Mouse (Mus musculus) mesoderm, embryonic 11.5 days (tissue): ENCODE results near the gene Adgre5.

Experiments used
- DNase-seq: peaks from one replicate; pipeline ENCODE4 v3.0.0-alpha.2; 2012; ENCODE audit warnings: low read depth, low spot score

Adgre5 gene

GRCm38 (mm10) chr8:83754149-83754548, 13.0 kb upstream of the Adgre5 start:
- DNase-seq, result no peak

- no peak for DNase-seq
Measured at GRCm38 (mm10) chr8:83749265-83749664, 8.1 kb upstream of the Adgre5 start.

- peak; percentile 53 for DNase-seq
Measured at GRCm38 (mm10) chr8:83748708-83749107, 7.6 kb upstream of the Adgre5 start.

- DNase-seq, result peak; percentile 51
Measured at GRCm38 (mm10) chr8:83747661-83748346, 6.7 kb upstream of the Adgre5 start.

- DNase-seq, result no peak
Measured at GRCm38 (mm10) chr8:83744070-83744469, 2.9 kb upstream of the Adgre5 start.

- no peak for DNase-seq
Measured at GRCm38 (mm10) chr8:83742968-83743367, 1.8 kb upstream of the Adgre5 start.

- no peak for DNase-seq
Measured at GRCm38 (mm10) chr8:83741849-83742655, 926 bp upstream of the Adgre5 start.

- DNase-seq, result no peak
Measured at GRCm38 (mm10) chr8:83740586-83740975, 545 bp downstream of the Adgre5 start.

- no peak for DNase-seq
Measured at GRCm38 (mm10) chr8:83739711-83740468, 1.2 kb downstream of the Adgre5 start.

GRCm38 (mm10) chr8:83738949-83739710, 2.0 kb downstream of the Adgre5 start:
- peak; percentile 70 for DNase-seq

GRCm38 (mm10) chr8:83737852-83738562, 3.1 kb downstream of the Adgre5 start:
- no peak for DNase-seq

- DNase-seq, result no peak
Measured at GRCm38 (mm10) chr8:83737346-83737745, 3.8 kb downstream of the Adgre5 start.

- no peak for DNase-seq
Measured at GRCm38 (mm10) chr8:83736681-83737080, 4.4 kb downstream of the Adgre5 start.

- DNase-seq, result no peak
Measured at GRCm38 (mm10) chr8:83732919-83733318, 8.2 kb downstream of the Adgre5 start.

- DNase-seq, result no peak
Measured at GRCm38 (mm10) chr8:83731906-83732305, 9.2 kb downstream of the Adgre5 start.

GRCm38 (mm10) chr8:83729009-83729807, 11.9 kb downstream of the Adgre5 start:
- peak; percentile 59 for DNase-seq

- no peak for DNase-seq
Measured at GRCm38 (mm10) chr8:83725521-83726102, 15.5 kb downstream of the Adgre5 start.

- peak; percentile 82 for DNase-seq
Measured at GRCm38 (mm10) chr8:83724697-83725482, 16.2 kb downstream of the Adgre5 start.
